Mouse (Mus musculus) bone marrow macrophage, adult 2 months (primary cell): ENCODE measurements around the gene Slc4a1. TPM values are rescaled to one million over a fixed set of nuclear protein-coding genes. Genes with fewer than 3 reads are reported as not detected.

Experiments used
- H3K27ac ChIP-seq: 2 replicates; pipeline ENCODE4 v1.5.1; 2012; ENCODE audit warnings: low read depth, low read length; ENCODE audit not compliant: insufficient read depth
- H3K4me1 ChIP-seq: 2 replicates; pipeline ENCODE4 v1.6.1; 2012; ENCODE audit warnings: low read length; ENCODE audit not compliant: control insufficient read depth, insufficient read depth
- H3K4me3 ChIP-seq: 2 replicates; pipeline ENCODE4 v1.5.1; 2012; ENCODE audit warnings: mild to moderate bottlenecking, low read length, moderate library complexity; ENCODE audit not compliant: insufficient read depth
- CTCF ChIP-seq: IDR thresholded peaks from 2 replicates; pipeline ENCODE4 v1.5.1; 2012; ENCODE audit warnings: low read depth, mild to moderate bottlenecking, low read length, moderate library complexity
- POLR2A ChIP-seq: IDR thresholded peaks from 2 replicates; pipeline ENCODE4 v1.6.1; 2012; ENCODE audit warnings: mild to moderate bottlenecking, low read depth, low read length, borderline replicate concordance
- polyA plus RNA-seq: library from polyadenylated mRNA; stranded (reverse); fragments of >200 nt; gene quantifications from 2 replicates; pipeline ENCODE4 v1.2.4, GENCODE M21; 2012; ENCODE audit not compliant: missing spikeins, insufficient read depth, insufficient read length

Gene Slc4a1
- polyA plus RNA-seq, 1 experiment: not detected

- no peak overlapping the region for H3K27ac ChIP-seq
- H3K4me3 ChIP-seq: no peak overlapping the region
- TF ChIP-seq POLR2A: no peak
- no peak for TF ChIP-seq CTCF
- H3K4me1 ChIP-seq: no peaks in the 10 kb centered on the region
These were observed 304 bp downstream of the Slc4a1 start for GRCm38 (mm10) chr11:102365699-102366098.

GRCm38 (mm10) chr11:102364570-102365371, 1.2 kb downstream of the Slc4a1 start:
- no peak overlapping the region for H3K4me3 ChIP-seq
- H3K4me1 ChIP-seq: no peaks in the 10 kb centered on the region
- TF ChIP-seq CTCF: no peak
- TF ChIP-seq POLR2A: no peak
- H3K27ac ChIP-seq: no peak overlapping the region

- Histone ChIP-seq H3K4me3 (no peak overlapping the region), H3K4me1 (no peaks in the 10 kb centered on the region), H3K27ac (no peak overlapping the region)
- no peak for TF ChIP-seq CTCF
- no peak for TF ChIP-seq POLR2A
These were observed 2.4 kb downstream of the Slc4a1 start for GRCm38 (mm10) chr11:102363623-102364022.

GRCm38 (mm10) chr11:102361776-102362495, 4.1 kb downstream of the Slc4a1 start:
- TF ChIP-seq CTCF: no peak
- TF ChIP-seq POLR2A: no peak
- no peak overlapping the region for H3K4me3 ChIP-seq
- H3K4me1 ChIP-seq: no peaks in the 10 kb centered on the region
- H3K27ac ChIP-seq: no peak overlapping the region

GRCm38 (mm10) chr11:102358365-102358764, 7.6 kb downstream of the Slc4a1 start:
- no peak overlapping the region for H3K4me3 ChIP-seq
- H3K4me1 ChIP-seq: no peaks in the 10 kb centered on the region
- no peak overlapping the region for H3K27ac ChIP-seq
- TF ChIP-seq CTCF (no peak), POLR2A (no peak)

GRCm38 (mm10) chr11:102356636-102357350, 9.2 kb downstream of the Slc4a1 start:
- H3K27ac ChIP-seq: no peak overlapping the region
- no peak for TF ChIP-seq POLR2A
- no peak for TF ChIP-seq CTCF
- H3K4me3 ChIP-seq: no peak overlapping the region
- no peaks in the 10 kb centered on the region for H3K4me1 ChIP-seq

- Histone ChIP-seq H3K27ac (no peak overlapping the region), H3K4me3 (no peak overlapping the region), H3K4me1 (no peaks in the 10 kb centered on the region)
- TF ChIP-seq POLR2A (no peak), CTCF (no peak)
These were observed 9.8 kb downstream of the Slc4a1 start for GRCm38 (mm10) chr11:102356190-102356589.

GRCm38 (mm10) chr11:102355501-102355900, 10.5 kb downstream of the Slc4a1 start:
- Histone ChIP-seq H3K4me1 (no peaks in the 10 kb centered on the region), H3K27ac (no peak overlapping the region), H3K4me3 (no peak overlapping the region)
- TF ChIP-seq CTCF: no peak
- TF ChIP-seq POLR2A: no peak

- peaks cover 4% of the 10 kb centered on the region for H3K4me1 ChIP-seq
- TF ChIP-seq POLR2A: no peak
- no peak overlapping the region for H3K27ac ChIP-seq
- H3K4me3 ChIP-seq: no peak overlapping the region
These were observed 13.0 kb downstream of the Slc4a1 start for GRCm38 (mm10) chr11:102353021-102353431.
